Mouse (Mus musculus) heart, adult 2 months (tissue): ENCODE results near the gene Nxf1.

Source experiments
- CTCF ChIP-seq: fragments of 200-600 bp; IDR thresholded peaks from 2 replicates; pipeline ENCODE4 v1.8.1; 2022; ENCODE audit warnings: antibody characterized with exemption, mild to moderate bottlenecking, moderate library complexity
- POLR2A ChIP-seq: fragments of 200-500 bp; IDR thresholded peaks from 2 replicates; pipeline ENCODE4 v1.6.1; 2011; ENCODE audit warnings: mild to moderate bottlenecking, low read depth, low read length, control low read depth; ENCODE audit not compliant: insufficient read depth

GRCm38 (mm10) chr19:8725081-8725613 is 31.7 kb upstream of the Nxf1 start:
- TF ChIP-seq POLR2A (no peak), CTCF (no peak)
